Mouse (Mus musculus) adipose tissue, adult 10 weeks (tissue): ENCODE data around the gene Rad21l. TPM values are rescaled to one million over a fixed set of nuclear protein-coding genes. Genes with fewer than 3 reads are reported as not detected.

Experiments
- polyA plus RNA-seq: library from polyadenylated mRNA; stranded (reverse); fragments of 350-450 nt; fragmentation: Illumina TruSeq; extraction: RNeasy Lipid Tissue Mini Kit (QIAGEN cat#74804); gene quantifications from one replicate; pipeline ENCODE4 v1.2.3, GENCODE M21; 2014; ENCODE audit warnings: low read depth, low replicate concordance

The Rad21l gene
- polyA plus RNA-seq: not detected

GRCm38 (mm10) chr2:151668433-151668832 is at the start of gene Rad21l:
Gene Rad21l (minus strand): TSS chr2:151668533.

GRCm38 (mm10) chr2:151701231-151702145 is 33.2 kb upstream of the Rad21l start, which contains the start of gene Tmem74b:
Gene Tmem74b (plus strand): TSS chr2:151702008.

GRCm38 (mm10) chr2:151632159-151632814 is 36.0 kb downstream of the Rad21l start, which contains the start of gene Snph:
Gene Snph (minus strand): TSS chr2:151632593.

Other genes with a start within 250 kb of the Rad21l start
- gene 4921509C19Rik, start 192.4 kb downstream of the Rad21l start, polyA plus RNA-seq: 0.34 TPM
- gene Nsfl1c, start 174.4 kb downstream of the Rad21l start, polyA plus RNA-seq: 113 TPM
- gene Fkbp1a, start 126.0 kb downstream of the Rad21l start, polyA plus RNA-seq: 242 TPM
- gene Sdcbp2, start 95.9 kb downstream of the Rad21l start, polyA plus RNA-seq: 16.0 TPM
- 2.2 TPM for gene Snph, start 35.9 kb downstream of the Rad21l start, polyA plus RNA-seq
- gene Tmem74b, start 33.5 kb upstream of the Rad21l start, polyA plus RNA-seq: not detected
- 44.7 TPM for gene Psmf1, start 75.7 kb upstream of the Rad21l start, polyA plus RNA-seq
- gene Rspo4, start 174.4 kb upstream of the Rad21l start, polyA plus RNA-seq: not detected
- 14.7 TPM for gene Angpt4, start 242.7 kb upstream of the Rad21l start, polyA plus RNA-seq